Mouse (Mus musculus) thymus, postnatal 0 days (tissue): Measurements from ENCODE around the gene Gsdme. TPM values are rescaled to one million over a fixed set of nuclear protein-coding genes. Genes with fewer than 3 reads are reported as not detected.

Experiments
- DNase-seq: peaks from one replicate; pipeline ENCODE4 v3.0.0-alpha.2; 2015; ENCODE audit warnings: low spot score
- polyA plus RNA-seq: library from polyadenylated mRNA; unstranded; fragments of >200 nt; fragmentation: Nextera tagmentation; extraction: Ambion mirVana; gene quantifications from 2 replicates; pipeline ENCODE4 v1.2.1, GENCODE M21; 2015

The Gsdme gene
- polyA plus RNA-seq, 1 experiment from 2014 or later = 23.8 TPM

DNA sequence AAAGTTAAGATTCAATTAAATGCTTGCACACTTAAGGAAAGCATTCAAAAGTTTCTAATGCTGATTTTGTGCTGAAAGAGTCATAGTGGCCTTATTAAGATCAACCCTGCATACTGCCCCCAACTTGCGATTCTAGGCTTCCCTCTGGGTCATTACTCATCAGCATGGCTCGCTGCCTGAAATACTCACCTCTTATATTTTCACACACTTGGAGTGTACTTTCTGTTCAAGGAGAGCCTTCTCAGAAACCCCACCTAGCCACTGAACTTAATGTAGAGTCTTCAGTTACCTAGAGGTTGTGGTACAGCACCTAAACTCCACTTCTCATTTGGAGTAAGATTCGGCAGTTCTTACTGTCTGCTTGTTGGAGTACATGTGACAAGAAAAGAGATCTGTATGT is 72.1 kb downstream of the Gsdme start:
- no peak for DNase-seq

- no peak for DNase-seq
Observed at GRCm38 (mm10) chr6:50189376-50189775, 74.3 kb downstream of the Gsdme start.

GRCm38 (mm10) chr6:50187955-50188354 is 75.7 kb downstream of the Gsdme start:
- no peak for DNase-seq

- DNase-seq = peak; percentile 27
Observed at GRCm38 (mm10) chr6:50180189-50180588, 83.5 kb downstream of the Gsdme start.

DNA sequence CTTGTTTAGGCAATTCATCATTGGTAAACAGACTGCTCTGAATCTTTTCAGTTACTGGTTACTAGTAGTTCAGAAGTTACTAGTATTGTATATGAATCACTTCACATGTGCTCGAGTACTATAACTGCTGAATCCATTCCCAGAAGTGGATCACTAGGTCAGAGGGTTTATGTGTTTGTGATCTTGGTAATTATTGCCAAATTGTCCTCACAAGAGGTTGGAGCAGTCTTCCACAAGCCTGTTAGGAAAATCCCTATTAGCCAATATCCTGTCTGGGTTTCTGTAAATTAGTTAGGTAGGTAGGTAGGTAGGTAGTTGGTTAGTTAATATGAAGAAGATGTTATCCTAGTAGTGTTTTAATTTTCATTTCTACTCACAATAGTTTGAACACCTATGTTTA is 87.9 kb downstream of the Gsdme start:
- DNase-seq = no peak

DNA sequence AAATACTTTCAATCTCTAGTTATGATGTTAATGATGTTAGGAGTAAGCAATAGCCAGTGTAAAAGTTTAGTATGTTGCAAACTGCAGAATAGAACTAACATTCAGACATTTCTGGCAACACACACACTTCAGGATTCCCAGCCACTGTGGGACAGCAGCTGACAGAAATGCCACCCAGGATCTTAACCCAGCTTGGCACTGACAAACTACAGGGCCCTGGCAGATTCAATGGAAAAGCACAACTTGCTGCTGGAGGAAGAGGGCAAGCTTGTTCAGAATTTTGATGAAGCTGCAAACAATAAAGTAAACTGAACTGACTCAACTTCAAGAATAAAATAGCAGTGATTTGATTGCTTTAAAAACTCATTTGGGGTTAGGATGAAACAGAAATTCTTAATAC is 93.9 kb downstream of the Gsdme start:
- no peak for DNase-seq

GRCm38 (mm10) chr6:50168821-50169220 is 94.8 kb downstream of the Gsdme start:
- no peak for DNase-seq

- DNase-seq = no peak
Observed at GRCm38 (mm10) chr6:50163013-50163412, 100.6 kb downstream of the Gsdme start.

GRCm38 (mm10) chr6:50159842-50160241 is 103.8 kb downstream of the Gsdme start:
- no peak for DNase-seq

DNA sequence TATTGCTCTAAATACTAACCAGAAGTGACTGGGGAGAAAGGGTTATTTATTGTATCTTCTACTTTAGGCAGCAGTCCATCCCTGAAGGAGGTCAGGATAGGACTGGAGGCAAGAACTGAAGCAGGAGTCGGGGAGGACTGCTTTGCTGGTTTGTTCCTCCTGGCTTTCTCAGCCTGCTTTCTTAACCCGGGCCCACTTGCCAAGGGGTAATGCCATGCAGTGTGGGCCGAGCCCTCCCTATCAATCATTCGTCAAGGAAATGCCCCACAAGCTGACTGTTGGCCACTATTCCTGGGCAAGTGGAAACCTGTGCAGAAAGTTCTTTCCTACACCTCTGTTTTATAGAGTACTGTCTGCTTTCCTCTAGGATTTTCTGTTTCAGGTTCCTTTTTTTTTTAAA is 114.3 kb downstream of the Gsdme start:
- no peak for DNase-seq

DNA sequence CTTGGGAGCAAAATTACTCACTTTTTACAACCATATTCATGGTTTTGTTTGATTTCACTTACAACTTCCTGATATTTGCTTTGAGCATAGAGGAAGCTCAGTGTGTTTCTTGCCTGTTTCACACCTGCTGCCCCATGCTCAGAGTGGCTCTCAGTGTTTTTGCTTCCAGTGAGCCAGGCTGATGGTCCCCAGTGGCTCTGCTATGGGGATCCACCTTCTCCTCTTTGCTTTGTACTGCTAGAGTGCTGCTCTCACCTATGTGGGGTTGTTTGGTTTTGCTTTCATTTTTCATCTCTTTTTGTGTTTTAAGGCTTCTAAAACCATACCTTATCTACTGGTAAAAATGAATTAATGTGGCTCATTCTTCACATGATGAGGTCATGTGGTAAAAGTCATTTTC is 117.5 kb downstream of the Gsdme start:
- peak; percentile 26 for DNase-seq

DNA sequence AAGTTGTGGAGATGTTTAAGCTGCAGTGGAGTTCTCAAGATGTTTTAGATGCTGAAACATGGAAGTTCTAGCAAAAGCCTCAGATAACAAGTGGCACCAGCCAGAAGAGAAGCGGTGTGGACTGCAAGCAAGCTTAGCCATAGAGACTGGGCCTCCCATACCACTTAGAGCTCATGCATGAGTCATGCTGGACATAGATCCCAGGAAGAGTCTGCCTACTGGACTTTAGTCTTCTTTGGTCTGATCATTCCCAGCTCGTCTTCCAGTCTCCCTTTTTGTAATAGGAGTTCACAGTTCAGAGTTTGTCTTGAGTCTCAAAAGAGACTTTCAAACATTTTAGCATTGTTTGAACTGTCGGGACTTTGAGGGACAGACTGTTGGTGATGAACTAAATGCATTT is 124.1 kb downstream of the Gsdme start:
- no peak for DNase-seq

Other genes starting within 250 kb of the Gsdme start
- 50.6 and 51.0 TPM in 2 replicates for gene Mpp6, start 153.6 kb downstream of the Gsdme start, polyA plus RNA-seq
- 6.5 and 7.7 TPM in 2 replicates for gene Osbpl3, start 192.3 kb upstream of the Gsdme start, polyA plus RNA-seq